Mouse (Mus musculus) intestine, embryonic 14.5 days (tissue): Measurements from ENCODE around the gene Olfr801. TPM values are rescaled to one million over a fixed set of nuclear protein-coding genes. Genes with fewer than 3 reads are reported as not detected.

Experiments
- ATAC-seq: fragments of 200-750 bp; cut with Nextera tagmentation; replicated peaks from 2 replicates; pipeline ENCODE4 v1.8.0; 2017; ENCODE audit warnings: low read depth, moderate number of reproducible peaks, moderate TSS enrichment, moderate library complexity; ENCODE audit not compliant: low FRiP score, low TSS enrichment
- DNase-seq: peaks from one replicate; pipeline ENCODE4 v3.0.0-alpha.2; 2018; ENCODE audit warnings: low spot score
- H3K27ac ChIP-seq: fragments of 300-500 bp; sonication (generic); 2 replicates; pipeline ENCODE4 v1.5.1; 2014; ENCODE audit warnings: low read depth, mild to moderate bottlenecking, control low read depth
- H3K27me3 ChIP-seq: fragments of 300-500 bp; sonication (generic); replicated peaks from 2 replicates; pipeline ENCODE4 v1.6.1; 2014; ENCODE audit warnings: low read length, control low read depth; ENCODE audit not compliant: control insufficient read depth, insufficient read depth
- H3K36me3 ChIP-seq: fragments of 300-500 bp; sonication (generic); 2 replicates; pipeline ENCODE4 v1.6.1; 2014; ENCODE audit warnings: low read length, control low read depth; ENCODE audit not compliant: control insufficient read depth, insufficient read depth
- H3K4me1 ChIP-seq: fragments of 300-500 bp; sonication (generic); replicated peaks from 2 replicates; pipeline ENCODE4 v1.6.1; 2014; ENCODE audit warnings: low read length, control low read depth, mixed read lengths; ENCODE audit not compliant: control insufficient read depth, insufficient read depth
- H3K4me2 ChIP-seq: fragments of 300-500 bp; sonication (generic); 2 replicates; pipeline ENCODE4 v1.6.1; 2014; ENCODE audit warnings: low read length
- H3K4me3 ChIP-seq: fragments of 300-500 bp; sonication (generic); 2 replicates; pipeline ENCODE4 v1.5.1; 2014; ENCODE audit warnings: low read depth, low read length, control low read depth, mixed read lengths
- H3K9ac ChIP-seq: fragments of 300-500 bp; sonication (generic); 2 replicates; pipeline ENCODE4 v1.6.1; 2014; ENCODE audit warnings: mild to moderate bottlenecking, low read length
- H3K9me3 ChIP-seq: fragments of 300-500 bp; sonication (generic); 2 replicates; pipeline ENCODE4 v1.6.1; 2016; ENCODE audit warnings: low read length, control low read depth; ENCODE audit not compliant: control insufficient read depth
- WGBS: fragments of 180-500 bp; shearing (Covaris S2); extraction: QIAGEN DNeasy Blood & Tissue Kit; methylation state at CpG from one replicate; pipeline ENCODE4 v1.1.7; 2014; 5-methylcytosine and 5-hydroxymethylcytosine counted together
- polyA plus RNA-seq: library from polyadenylated mRNA; unstranded; fragments of >200 nt; fragmentation: Nextera tagmentation; extraction: Ambion mirVana; gene quantifications from 2 replicates; pipeline ENCODE4 v1.2.1, GENCODE M21; 2014

Olfr801 gene
- not detected in 2 replicates for polyA plus RNA-seq

GRCm38 (mm10) chr10:129673765-129674164 lies at the start of gene Olfr801:
Gene Olfr801, minus strand, starts transcription at chr10:129673865.
- Histone ChIP-seq H3K9ac (no peak within 1 kb of the TSS), H3K27me3 (no peaks in the 10 kb centered on the region), H3K9me3 (no peaks in the 10 kb centered on the region), H3K4me2 (no peak within 1 kb of the TSS), H3K27ac (no peak within 1 kb of the TSS), H3K4me3 (no peak within 1 kb of the TSS), H3K36me3 (no peaks in the 10 kb centered on the region), H3K4me1 (no peaks in the 10 kb centered on the region)
- 56% methylated on average over 1 of the region's 1 CpGs for WGBS
- DNase-seq (no peak), ATAC-seq (no peak)

GRCm38 (mm10) chr10:129702910-129703309 lies 29.2 kb upstream of the Olfr801 start, which contains the start of gene Olfr804:
Gene Olfr804, plus strand, starts transcription at chr10:129703210.
- ATAC-seq (no peak), DNase-seq (no peak)

GRCm38 (mm10) chr10:129694186-129694585 lies 20.5 kb upstream of the Olfr801 start, which contains the start of gene Olfr803:
Gene Olfr803, minus strand, starts transcription at chr10:129694286.
- no peak within 1 kb of the TSS for H3K9ac ChIP-seq
- no peaks in the 10 kb centered on the region for H3K36me3 ChIP-seq
- no peak within 1 kb of the TSS for H3K4me3 ChIP-seq
- no peaks in the 10 kb centered on the region for H3K4me1 ChIP-seq
- ATAC-seq: no peak
- WGBS: 68% methylated on average over 2 of the region's 2 CpGs
- no peak for DNase-seq
- H3K27me3 ChIP-seq: no peaks in the 10 kb centered on the region
- no peak within 1 kb of the TSS for H3K4me2 ChIP-seq
- no peak within 1 kb of the TSS for H3K27ac ChIP-seq
- H3K9me3 ChIP-seq: no peaks in the 10 kb centered on the region

More at GRCm38 (mm10) chr10:129702910-129703309, 29.2 kb upstream of the Olfr801 start, which contains the start of gene Olfr804:
- H3K36me3 ChIP-seq: no peaks in the 10 kb centered on the region
- H3K4me2 ChIP-seq: no peak within 1 kb of the TSS
- H3K9ac ChIP-seq: no peak within 1 kb of the TSS
- no peaks in the 10 kb centered on the region for H3K4me1 ChIP-seq
- H3K27me3 ChIP-seq: no peaks in the 10 kb centered on the region
- H3K9me3 ChIP-seq: no peaks in the 10 kb centered on the region
- H3K27ac ChIP-seq: no peak within 1 kb of the TSS
- no peak within 1 kb of the TSS for H3K4me3 ChIP-seq

DNA sequence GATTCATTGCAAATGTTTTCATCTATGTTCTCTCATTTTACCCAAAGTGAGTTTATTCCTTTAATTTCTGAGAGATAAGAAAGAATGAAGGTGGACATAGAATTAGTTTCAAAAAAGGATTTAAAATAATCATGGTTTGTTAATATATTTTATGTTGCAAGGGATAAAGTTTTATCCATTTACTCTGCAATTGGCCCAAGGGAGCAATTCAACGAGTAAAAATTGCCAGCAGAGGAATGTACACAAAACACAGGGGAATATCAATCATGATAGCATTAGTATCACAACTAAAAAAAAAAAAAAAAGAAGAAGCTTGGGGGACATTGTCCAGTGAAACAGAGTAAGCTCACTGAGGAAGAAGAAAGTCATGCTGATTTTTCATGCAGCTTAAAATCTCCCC lies 14.4 kb upstream of the Olfr801 start, which contains the start of gene Olfr802:
Olfr802 (minus strand) TSS at position 101 of the 400 bp plus-strand sequence.
- H3K9me3 ChIP-seq: no peaks in the 10 kb centered on the region
- no peak within 1 kb of the TSS for H3K9ac ChIP-seq
- no peak within 1 kb of the TSS for H3K4me2 ChIP-seq
- no peaks in the 10 kb centered on the region for H3K36me3 ChIP-seq
- WGBS: 35% methylated on average over 1 of the region's 1 CpGs
- DNase-seq (no peak), ATAC-seq (no peak)
- no peak within 1 kb of the TSS for H3K27ac ChIP-seq
- no peak within 1 kb of the TSS for H3K4me3 ChIP-seq
- H3K27me3 ChIP-seq: no peaks in the 10 kb centered on the region
- H3K4me1 ChIP-seq: no peaks in the 10 kb centered on the region

DNA sequence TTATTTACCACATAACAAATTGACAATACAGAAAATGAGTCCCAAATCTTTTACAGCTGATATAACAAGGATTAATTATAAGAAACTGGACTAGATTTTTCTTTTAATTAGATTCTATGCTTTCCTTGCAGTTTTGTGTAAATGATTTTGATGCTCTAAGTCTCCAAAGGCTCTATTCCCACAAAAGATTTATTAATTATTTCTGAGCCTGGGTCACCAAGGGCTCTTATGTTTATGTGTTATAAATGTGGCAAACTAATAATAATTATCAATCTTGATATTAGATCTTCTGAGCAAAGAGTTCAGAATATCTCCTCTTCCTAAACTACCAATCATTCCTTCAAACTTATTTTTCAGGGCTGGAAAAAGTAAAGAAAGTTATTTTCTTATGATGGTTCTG lies 16.3 kb downstream of the Olfr801 start, which contains the start of gene Olfr800:
Olfr800 (plus strand) TSS at position 301 of the 400 bp plus-strand sequence.
- no peak for ATAC-seq
- H3K36me3 ChIP-seq: no peaks in the 10 kb centered on the region
- H3K4me1 ChIP-seq: no peaks in the 10 kb centered on the region
- no peak within 1 kb of the TSS for H3K4me3 ChIP-seq
- no peaks in the 10 kb centered on the region for H3K27me3 ChIP-seq
- DNase-seq: no peak
- H3K9me3 ChIP-seq: no peaks in the 10 kb centered on the region
- no peak within 1 kb of the TSS for H3K27ac ChIP-seq
- no peak within 1 kb of the TSS for H3K4me2 ChIP-seq
- H3K9ac ChIP-seq: no peak within 1 kb of the TSS

DNA sequence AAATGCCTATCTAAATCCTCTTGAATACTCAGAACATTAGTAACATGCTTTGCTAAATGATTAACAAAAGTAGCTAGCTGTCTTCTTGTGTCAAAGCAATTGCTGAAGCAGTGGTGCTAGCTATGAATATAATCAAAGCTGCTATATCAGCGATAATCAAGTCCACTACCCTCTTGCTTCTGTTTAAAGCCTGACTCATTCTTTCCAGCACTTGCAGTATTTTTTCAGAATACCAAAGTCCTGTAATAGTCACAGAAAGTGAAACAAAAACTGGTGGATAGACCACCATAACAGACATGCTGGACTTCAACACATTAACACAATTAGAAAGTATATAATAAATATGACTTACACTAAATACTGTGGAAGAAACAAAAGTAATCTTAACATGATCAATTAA lies 21.9 kb downstream of the Olfr801 start:
- H3K9ac ChIP-seq: no peak overlapping the region
- no peaks in the 10 kb centered on the region for H3K27me3 ChIP-seq
- WGBS: 82% methylated on average over 1 of the region's 1 CpGs
- H3K9me3 ChIP-seq: no peaks in the 10 kb centered on the region
- H3K4me2 ChIP-seq: no peak overlapping the region
- DNase-seq: no peak
- H3K36me3 ChIP-seq: no peaks in the 10 kb centered on the region
- H3K4me1 ChIP-seq: no peaks in the 10 kb centered on the region
- no peak overlapping the region for H3K27ac ChIP-seq
- no peak overlapping the region for H3K4me3 ChIP-seq
- ATAC-seq: no peak

GRCm38 (mm10) chr10:129637184-129637583 lies 36.5 kb downstream of the Olfr801 start, which contains the start of gene Olfr799:
Gene Olfr799, plus strand, starts transcription at chr10:129637484.
- Histone ChIP-seq H3K4me1 (no peaks in the 10 kb centered on the region), H3K27me3 (no peaks in the 10 kb centered on the region), H3K27ac (no peak within 1 kb of the TSS), H3K9me3 (no peaks in the 10 kb centered on the region), H3K9ac (no peak within 1 kb of the TSS), H3K4me2 (no peak within 1 kb of the TSS), H3K4me3 (no peak within 1 kb of the TSS), H3K36me3 (no peaks in the 10 kb centered on the region)
- WGBS: 24% methylated on average over 1 of the region's 1 CpGs
- no peak for ATAC-seq
- no peak for DNase-seq

GRCm38 (mm10) chr10:129627834-129628233 lies 45.8 kb downstream of the Olfr801 start, which contains the start of gene Olfr798:
Gene Olfr798, minus strand, starts transcription at chr10:129627934.
- DNase-seq: no peak
- H3K36me3 ChIP-seq: no peaks in the 10 kb centered on the region
- no peak within 1 kb of the TSS for H3K4me2 ChIP-seq
- H3K9me3 ChIP-seq: no peaks in the 10 kb centered on the region
- H3K9ac ChIP-seq: no peak within 1 kb of the TSS
- no peak within 1 kb of the TSS for H3K4me3 ChIP-seq
- H3K4me1 ChIP-seq: no peaks in the 10 kb centered on the region
- ATAC-seq: no peak
- no peak within 1 kb of the TSS for H3K27ac ChIP-seq
- WGBS: 85% methylated on average over 1 of the region's 1 CpGs
- no peaks in the 10 kb centered on the region for H3K27me3 ChIP-seq

- no peak overlapping the region for H3K9ac ChIP-seq
- no peaks in the 10 kb centered on the region for H3K4me1 ChIP-seq
- no peak overlapping the region for H3K27ac ChIP-seq
- no peak overlapping the region for H3K4me2 ChIP-seq
- ATAC-seq: no peak
- H3K27me3 ChIP-seq: no peaks in the 10 kb centered on the region
- no peaks in the 10 kb centered on the region for H3K9me3 ChIP-seq
- no peak overlapping the region for H3K4me3 ChIP-seq
- H3K36me3 ChIP-seq: no peaks in the 10 kb centered on the region
- DNase-seq: no peak
Measured at GRCm38 (mm10) chr10:129623251-129623650, 50.4 kb downstream of the Olfr801 start.
